Mouse (Mus musculus) Muller cell, postnatal 12 days (primary cell): ENCODE measurements around the gene Tmtc2.

Experiments
- DNase-seq: peaks from one replicate; pipeline ENCODE4 v3.0.0-alpha.2; 2015; ENCODE audit errors: inconsistent ontology term

Tmtc2 gene

GRCm38 (mm10) chr10:105501736-105502135 is 72.5 kb downstream of the Tmtc2 start:
- DNase-seq, result no peak

- no peak for DNase-seq
These were observed 73.8 kb downstream of the Tmtc2 start for GRCm38 (mm10) chr10:105500482-105500881.

GRCm38 (mm10) chr10:105495248-105495647 is 79.0 kb downstream of the Tmtc2 start:
- peak; percentile 78 for DNase-seq

GRCm38 (mm10) chr10:105492485-105492884 is 81.8 kb downstream of the Tmtc2 start:
- DNase-seq, result no peak

GRCm38 (mm10) chr10:105490748-105491147 is 83.5 kb downstream of the Tmtc2 start:
- DNase-seq, result no peak

- peak; percentile 69 for DNase-seq
These were observed 84.1 kb downstream of the Tmtc2 start for GRCm38 (mm10) chr10:105489970-105490735.

- peak; percentile 58 for DNase-seq
These were observed 87.3 kb downstream of the Tmtc2 start for GRCm38 (mm10) chr10:105486977-105487376.

- DNase-seq, result peak; percentile 78
These were observed 89.7 kb downstream of the Tmtc2 start for GRCm38 (mm10) chr10:105484355-105485094.

GRCm38 (mm10) chr10:105479771-105480170 is 94.5 kb downstream of the Tmtc2 start:
- DNase-seq, result no peak

GRCm38 (mm10) chr10:105477623-105478238 is 96.5 kb downstream of the Tmtc2 start:
- DNase-seq, result no peak

GRCm38 (mm10) chr10:105474162-105474830 is 100.0 kb downstream of the Tmtc2 start:
- DNase-seq, result no peak

- DNase-seq, result no peak
These were observed 109.9 kb downstream of the Tmtc2 start for GRCm38 (mm10) chr10:105464378-105464777.

- peak; percentile 71 for DNase-seq
These were observed 120.8 kb downstream of the Tmtc2 start for GRCm38 (mm10) chr10:105453441-105453840.

GRCm38 (mm10) chr10:105447191-105447590 is 127.1 kb downstream of the Tmtc2 start:
- DNase-seq, result no peak

GRCm38 (mm10) chr10:105444309-105444708 is 129.9 kb downstream of the Tmtc2 start:
- no peak for DNase-seq

GRCm38 (mm10) chr10:105434879-105435278 is 139.4 kb downstream of the Tmtc2 start:
- DNase-seq, result no peak

- peak; percentile 92 for DNase-seq
These were observed 143.4 kb downstream of the Tmtc2 start for GRCm38 (mm10) chr10:105430885-105431284.

GRCm38 (mm10) chr10:105430232-105430631 is 144.0 kb downstream of the Tmtc2 start:
- no peak for DNase-seq

GRCm38 (mm10) chr10:105428080-105428479 is 146.2 kb downstream of the Tmtc2 start:
- no peak for DNase-seq

- DNase-seq, result no peak
These were observed 146.6 kb downstream of the Tmtc2 start for GRCm38 (mm10) chr10:105427625-105428024.

- DNase-seq, result no peak
These were observed 149.2 kb downstream of the Tmtc2 start for GRCm38 (mm10) chr10:105425052-105425451.

GRCm38 (mm10) chr10:105423187-105423586 is 151.1 kb downstream of the Tmtc2 start:
- DNase-seq, result no peak
